Mouse (Mus musculus): ENCODE data around the gene Srpk2. TPM values are rescaled to one million over a fixed set of nuclear protein-coding genes. Genes with fewer than 3 reads are reported as not detected.

Srpk2 gene
- polyA plus RNA-seq, 1 experiment from 2014 or later = 30.5 TPM

DNA sequence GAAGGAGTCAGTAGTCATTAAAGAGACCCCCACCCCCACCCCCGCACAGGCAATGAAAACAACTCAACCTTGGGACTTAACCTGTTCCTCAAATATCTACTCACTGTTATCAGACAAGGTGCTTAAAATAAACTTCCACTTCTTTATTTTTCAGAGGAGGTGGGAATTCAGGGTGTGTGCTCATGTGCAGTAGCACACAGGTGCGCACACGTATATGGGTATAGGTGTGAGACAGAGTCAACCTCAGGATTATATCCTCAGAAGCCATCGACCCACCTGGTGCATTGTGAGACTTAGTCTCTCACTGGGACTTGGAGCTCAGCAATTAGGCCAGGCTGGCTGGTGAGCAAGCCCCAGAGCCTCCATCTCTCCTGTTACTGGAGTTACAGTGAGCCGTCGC is 153.3 kb downstream of the Srpk2 start:
- H3K4me2 ChIP-seq (ENCODE audit: low read depth, low read length) = no peak overlapping the region
- no peak overlapping the region for H3K27ac ChIP-seq (ENCODE audit: low read length)
- no peaks in the 10 kb centered on the region for H3K36me3 ChIP-seq (ENCODE audit: control insufficient read depth, insufficient read depth, low read length)
- H3K4me3 ChIP-seq (ENCODE audit: low read length) = no peak overlapping the region
- no peaks in the 10 kb centered on the region for H3K9me3 ChIP-seq (ENCODE audit: control insufficient read depth, low read length)
- H3K4me1 ChIP-seq (ENCODE audit: control insufficient read depth, insufficient read depth, low read length) = no peaks in the 10 kb centered on the region
- H3K27me3 ChIP-seq (replicated peaks; ENCODE audit: control insufficient read depth, insufficient read depth, low read length) = no peaks in the 10 kb centered on the region
- H3K9ac ChIP-seq (ENCODE audit: low read depth, low read length) = no peak overlapping the region
- WGBS = 90% methylated on average over 6 of the region's 6 CpGs
- ATAC-seq = peak; percentile 56

DNA sequence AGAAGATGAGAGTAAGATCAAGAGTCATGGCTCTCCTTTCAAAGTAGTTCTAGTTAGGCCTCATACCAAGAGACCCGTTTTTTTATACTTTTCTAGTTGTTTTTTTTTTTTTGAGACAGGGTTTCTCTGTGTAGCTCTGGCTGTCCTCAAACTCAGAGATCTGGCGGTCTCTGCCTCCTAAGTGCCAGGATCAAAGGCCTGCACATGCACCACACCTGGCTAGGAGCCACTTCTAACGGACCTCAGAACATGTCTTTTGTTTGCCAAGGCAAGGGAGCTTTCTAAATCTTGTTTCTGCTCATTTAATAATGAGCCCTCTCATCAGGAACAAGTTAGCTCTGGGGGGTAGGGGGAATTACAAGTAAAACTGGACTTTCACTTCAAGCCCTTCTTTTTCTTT is 159.8 kb downstream of the Srpk2 start:
- H3K36me3 ChIP-seq (ENCODE audit: control insufficient read depth, insufficient read depth, low read length) = peaks cover 5% of the 10 kb centered on the region
- H3K27me3 ChIP-seq (replicated peaks; ENCODE audit: control insufficient read depth, insufficient read depth, low read length) = no peaks in the 10 kb centered on the region

DNA sequence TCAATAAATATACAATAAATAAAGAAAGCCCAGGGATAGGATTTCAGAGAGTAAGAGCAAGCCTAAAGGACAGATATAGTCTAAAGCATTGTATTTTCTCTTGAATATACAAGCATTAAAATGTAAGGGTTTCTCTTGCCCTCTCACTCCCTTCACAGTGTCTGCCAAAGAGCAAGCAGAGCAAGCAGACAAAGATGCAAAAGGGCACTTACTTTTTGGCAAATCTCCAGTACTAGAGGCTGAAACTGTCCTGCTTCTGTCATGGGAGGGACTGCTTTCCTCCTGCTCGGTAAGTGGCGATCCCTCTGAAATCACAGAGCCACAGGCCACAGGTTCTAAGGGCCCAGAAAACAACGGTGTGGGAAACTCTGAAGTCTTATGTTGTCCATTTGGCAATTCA is 160.5 kb downstream of the Srpk2 start:
- 79% methylated on average over 3 of the region's 3 CpGs for WGBS
- Histone ChIP-seq H3K4me2 (ENCODE audit: low read depth, low read length) (no peak overlapping the region), H3K27me3 (replicated peaks; ENCODE audit: control insufficient read depth, insufficient read depth, low read length) (no peaks in the 10 kb centered on the region), H3K4me3 (ENCODE audit: low read length) (no peak overlapping the region), H3K4me1 (ENCODE audit: control insufficient read depth, insufficient read depth, low read length) (peaks cover 5% of the 10 kb centered on the region; the same call in 1 of the 2 replicates), H3K36me3 (ENCODE audit: control insufficient read depth, insufficient read depth, low read length) (peaks cover 5% of the 10 kb centered on the region), H3K27ac (ENCODE audit: low read length) (no peak overlapping the region), H3K9ac (ENCODE audit: low read depth, low read length) (no peak overlapping the region), H3K9me3 (ENCODE audit: control insufficient read depth, low read length) (no peaks in the 10 kb centered on the region)
- ATAC-seq = no peak

More for the DNA sequence above, 159.8 kb downstream of the Srpk2 start:
- H3K27ac ChIP-seq (ENCODE audit: low read length) = no peak overlapping the region
- 77% methylated on average over 3 of the region's 3 CpGs for WGBS
- H3K4me3 ChIP-seq (ENCODE audit: low read length) = no peak overlapping the region
- no peaks in the 10 kb centered on the region for H3K9me3 ChIP-seq (ENCODE audit: control insufficient read depth, low read length)
- no peak overlapping the region for H3K9ac ChIP-seq (ENCODE audit: low read depth, low read length)
- H3K4me1 ChIP-seq (ENCODE audit: control insufficient read depth, insufficient read depth, low read length) = no peaks in the 10 kb centered on the region
- no peak overlapping the region for H3K4me2 ChIP-seq (ENCODE audit: low read depth, low read length)
- no peak for ATAC-seq

DNA sequence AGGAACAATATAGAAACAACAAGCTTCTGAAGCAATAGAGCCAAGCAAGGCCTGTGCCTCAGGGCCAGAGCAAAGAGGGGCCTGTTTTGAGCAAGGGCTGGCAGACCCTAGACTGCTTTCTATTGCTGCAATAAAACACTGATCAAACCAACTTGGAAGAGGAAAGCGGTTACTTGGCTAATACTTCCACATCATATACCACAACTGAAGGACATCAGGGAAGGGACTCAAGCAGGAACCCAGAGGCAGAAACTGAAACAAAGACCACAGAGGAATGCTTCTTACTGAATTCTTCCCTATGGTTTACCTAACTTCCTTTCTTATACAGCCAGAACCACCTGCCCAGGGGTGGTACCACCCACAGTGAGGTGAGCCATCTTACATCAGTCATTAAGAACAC is 162.8 kb downstream of the Srpk2 start:
- WGBS = 54% methylated on average over 1 of the region's 1 CpGs
- H3K9me3 ChIP-seq (ENCODE audit: control insufficient read depth, low read length) = no peaks in the 10 kb centered on the region
- H3K27ac ChIP-seq (ENCODE audit: low read length) = no peak overlapping the region
- no peak for ATAC-seq
- no peaks in the 10 kb centered on the region for H3K27me3 ChIP-seq (replicated peaks; ENCODE audit: control insufficient read depth, insufficient read depth, low read length)
- H3K36me3 ChIP-seq (ENCODE audit: control insufficient read depth, insufficient read depth, low read length) = peaks cover 5% of the 10 kb centered on the region
- H3K4me3 ChIP-seq (ENCODE audit: low read length) = no peak overlapping the region
- no peak overlapping the region for H3K9ac ChIP-seq (ENCODE audit: low read depth, low read length)
- no peak overlapping the region for H3K4me2 ChIP-seq (ENCODE audit: low read depth, low read length)
- H3K4me1 ChIP-seq (ENCODE audit: control insufficient read depth, insufficient read depth, low read length) = peaks cover 7% of the 10 kb centered on the region; the same call in 1 of the 2 replicates

DNA sequence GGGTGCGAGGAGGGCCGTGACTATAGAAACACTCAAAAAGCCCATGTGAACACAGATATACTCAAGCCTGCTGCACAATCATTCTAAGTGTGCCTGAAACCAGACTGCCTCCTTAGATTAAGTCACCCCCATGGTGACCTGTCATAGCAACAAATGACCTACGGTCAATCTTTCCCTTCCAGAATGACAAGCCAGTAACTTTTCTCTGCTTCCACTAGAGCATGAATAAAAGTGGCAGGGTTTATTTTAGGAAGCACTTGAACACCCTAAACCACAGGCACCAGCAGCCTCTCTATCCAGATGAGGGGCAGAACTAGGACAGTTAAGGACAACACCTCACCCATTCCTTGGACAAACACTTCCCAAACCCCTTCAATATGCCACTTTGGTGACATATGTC is 164.7 kb downstream of the Srpk2 start:
- H3K27ac ChIP-seq (ENCODE audit: low read length) = no peak overlapping the region
- no peak overlapping the region for H3K4me3 ChIP-seq (ENCODE audit: low read length)
- ATAC-seq = no peak
- H3K4me2 ChIP-seq (ENCODE audit: low read depth, low read length) = no peak overlapping the region
- 97% methylated on average over 3 of the region's 3 CpGs for WGBS
- H3K4me1 ChIP-seq (ENCODE audit: control insufficient read depth, insufficient read depth, low read length) = peaks cover 7% of the 10 kb centered on the region; the same call in 1 of the 2 replicates
- no peaks in the 10 kb centered on the region for H3K9me3 ChIP-seq (ENCODE audit: control insufficient read depth, low read length)
- H3K27me3 ChIP-seq (replicated peaks; ENCODE audit: control insufficient read depth, insufficient read depth, low read length) = no peaks in the 10 kb centered on the region
- no peak overlapping the region for H3K9ac ChIP-seq (ENCODE audit: low read depth, low read length)
- peaks cover 8% of the 10 kb centered on the region for H3K36me3 ChIP-seq (ENCODE audit: control insufficient read depth, insufficient read depth, low read length)

DNA sequence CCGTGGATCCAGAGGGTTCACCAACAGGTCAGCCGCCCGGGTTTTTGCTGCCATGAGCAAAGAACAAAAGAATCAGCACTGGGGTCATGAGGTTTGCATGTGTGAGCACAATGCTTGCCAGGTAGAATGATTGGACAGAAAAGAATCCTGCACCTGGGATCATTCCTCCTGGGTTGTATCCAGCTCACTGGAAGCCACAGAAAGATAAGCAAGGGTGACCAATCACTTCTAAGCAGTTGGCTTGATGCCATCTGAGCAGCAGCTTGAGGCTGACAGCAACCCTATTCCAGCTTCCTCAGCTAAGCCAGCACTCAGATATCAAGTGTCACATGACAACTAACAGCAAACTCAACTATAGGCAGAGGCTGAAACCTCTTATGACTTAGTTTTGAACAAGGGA is 165.7 kb downstream of the Srpk2 start:
- Histone ChIP-seq H3K9me3 (ENCODE audit: control insufficient read depth, low read length) (no peaks in the 10 kb centered on the region), H3K4me1 (ENCODE audit: control insufficient read depth, insufficient read depth, low read length) (peaks cover 7% of the 10 kb centered on the region; the same call in 1 of the 2 replicates), H3K4me3 (ENCODE audit: low read length) (no peak overlapping the region), H3K4me2 (ENCODE audit: low read depth, low read length) (no peak overlapping the region), H3K9ac (ENCODE audit: low read depth, low read length) (no peak overlapping the region), H3K36me3 (ENCODE audit: control insufficient read depth, insufficient read depth, low read length) (peaks cover 6% of the 10 kb centered on the region; the same call in 1 of the 2 replicates), H3K27me3 (replicated peaks; ENCODE audit: control insufficient read depth, insufficient read depth, low read length) (no peaks in the 10 kb centered on the region), H3K27ac (ENCODE audit: low read length) (peak overlapping the region; percentile 54; the same call in 1 of the 2 replicates)
- peak; percentile 87 for ATAC-seq
- WGBS = 49% methylated on average over 3 of the region's 3 CpGs

DNA sequence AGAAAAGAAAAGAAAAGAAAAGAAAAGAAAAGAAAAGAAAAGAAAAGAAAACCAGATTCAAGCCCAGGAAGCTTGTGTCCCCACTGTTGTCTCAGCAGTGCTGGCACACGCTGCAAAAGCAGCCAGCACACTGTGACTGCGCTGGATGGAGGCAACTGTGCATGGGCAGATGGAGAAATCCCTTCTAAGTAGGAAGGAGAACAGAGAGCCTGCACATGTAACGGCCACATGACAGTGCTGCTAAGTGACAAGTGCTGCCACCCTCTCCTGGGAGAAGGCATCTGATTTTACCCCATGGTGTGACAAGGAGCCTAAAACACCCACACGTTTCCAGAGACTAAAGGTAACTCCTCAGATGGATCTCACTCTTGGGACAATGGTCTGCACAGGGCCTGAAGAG is 166.6 kb downstream of the Srpk2 start:
- Histone ChIP-seq H3K27ac (ENCODE audit: low read length) (no peak overlapping the region), H3K4me1 (ENCODE audit: control insufficient read depth, insufficient read depth, low read length) (peaks cover 7% of the 10 kb centered on the region; the same call in 1 of the 2 replicates), H3K9ac (ENCODE audit: low read depth, low read length) (no peak overlapping the region), H3K27me3 (replicated peaks; ENCODE audit: control insufficient read depth, insufficient read depth, low read length) (no peaks in the 10 kb centered on the region), H3K4me2 (ENCODE audit: low read depth, low read length) (no peak overlapping the region), H3K9me3 (ENCODE audit: control insufficient read depth, low read length) (no peaks in the 10 kb centered on the region), H3K4me3 (ENCODE audit: low read length) (no peak overlapping the region), H3K36me3 (ENCODE audit: control insufficient read depth, insufficient read depth, low read length) (peaks cover 6% of the 10 kb centered on the region; the same call in 1 of the 2 replicates)
- ATAC-seq = no peak
- 86% methylated on average over 4 of the region's 4 CpGs for WGBS

DNA sequence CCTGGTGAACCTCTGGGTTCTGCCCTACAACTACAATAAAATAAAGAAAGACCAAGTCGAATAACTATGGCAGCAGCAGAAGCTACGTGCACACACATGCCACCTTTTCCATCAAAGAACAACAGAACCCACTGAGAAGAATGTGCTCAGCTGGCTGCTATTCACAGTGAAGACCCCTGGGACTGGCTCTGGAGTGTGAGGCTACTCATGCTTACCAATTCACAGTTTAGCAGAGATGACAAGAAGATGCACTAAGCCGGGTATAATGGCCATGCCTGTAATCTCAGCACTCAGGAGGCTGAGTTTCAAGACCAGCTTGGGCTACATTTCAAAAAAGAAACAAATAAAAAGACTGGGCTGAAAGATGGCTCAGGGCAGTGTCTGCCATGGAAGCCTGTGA is 167.5 kb downstream of the Srpk2 start:
- no peak for ATAC-seq
- WGBS = 88% methylated on average over 3 of the region's 3 CpGs
- H3K4me3 ChIP-seq (ENCODE audit: low read length) = no peak overlapping the region
- peaks cover 6% of the 10 kb centered on the region; the same call in 1 of the 2 replicates for H3K36me3 ChIP-seq (ENCODE audit: control insufficient read depth, insufficient read depth, low read length)
- no peak overlapping the region for H3K4me2 ChIP-seq (ENCODE audit: low read depth, low read length)
- H3K27me3 ChIP-seq (replicated peaks; ENCODE audit: control insufficient read depth, insufficient read depth, low read length) = no peaks in the 10 kb centered on the region
- H3K4me1 ChIP-seq (ENCODE audit: control insufficient read depth, insufficient read depth, low read length) = peaks cover 7% of the 10 kb centered on the region; the same call in 1 of the 2 replicates
- H3K9ac ChIP-seq (ENCODE audit: low read depth, low read length) = no peak overlapping the region
- H3K27ac ChIP-seq (ENCODE audit: low read length) = no peak overlapping the region
- no peaks in the 10 kb centered on the region for H3K9me3 ChIP-seq (ENCODE audit: control insufficient read depth, low read length)

DNA sequence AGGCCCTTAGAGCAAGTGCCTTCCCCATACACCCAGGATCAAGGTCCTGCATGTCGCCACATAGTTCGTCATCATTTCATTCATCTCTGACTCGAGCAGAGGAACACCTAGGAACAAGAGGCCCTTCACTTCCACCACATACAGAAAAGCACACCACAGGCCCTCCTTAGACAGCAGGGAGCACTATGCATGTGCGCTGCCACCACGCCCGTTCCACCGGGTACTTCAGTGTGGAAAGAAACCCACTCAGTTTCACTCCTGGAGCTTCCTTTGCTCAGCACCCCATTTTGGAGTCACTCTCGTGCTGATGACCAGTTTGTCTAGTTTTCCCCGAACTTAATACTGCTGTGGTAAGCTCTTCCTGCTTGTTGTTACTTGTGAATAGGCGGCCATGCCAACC is 169.4 kb downstream of the Srpk2 start:
- Histone ChIP-seq H3K4me3 (ENCODE audit: low read length) (no peak overlapping the region), H3K9ac (ENCODE audit: low read depth, low read length) (no peak overlapping the region), H3K4me1 (ENCODE audit: control insufficient read depth, insufficient read depth, low read length) (peaks cover 7% of the 10 kb centered on the region; the same call in 1 of the 2 replicates), H3K9me3 (ENCODE audit: control insufficient read depth, low read length) (no peaks in the 10 kb centered on the region), H3K4me2 (ENCODE audit: low read depth, low read length) (no peak overlapping the region), H3K27ac (ENCODE audit: low read length) (no peak overlapping the region), H3K36me3 (ENCODE audit: control insufficient read depth, insufficient read depth, low read length) (peaks cover 6% of the 10 kb centered on the region; the same call in 1 of the 2 replicates), H3K27me3 (replicated peaks; ENCODE audit: control insufficient read depth, insufficient read depth, low read length) (no peaks in the 10 kb centered on the region)
- ATAC-seq = no peak
- WGBS = 93% methylated on average over 10 of the region's 10 CpGs

DNA sequence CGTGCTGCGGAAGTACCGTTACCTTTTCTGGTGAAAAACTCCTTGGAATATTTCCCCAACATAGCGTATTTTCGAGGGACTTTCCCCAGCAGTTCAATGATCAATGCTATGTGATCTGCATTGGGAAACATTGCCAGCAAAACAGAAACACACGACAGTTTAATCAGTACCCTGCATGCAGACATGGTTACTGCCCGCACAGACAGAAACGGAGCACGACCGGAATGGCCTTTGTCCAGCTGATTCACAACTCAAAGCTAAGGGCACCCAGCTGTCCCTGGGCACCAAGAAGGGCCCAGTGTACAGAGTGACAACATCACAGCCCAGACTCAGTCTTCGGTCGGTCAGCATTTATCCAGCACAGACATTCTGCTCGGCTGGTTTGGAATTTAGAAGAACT is 170.9 kb downstream of the Srpk2 start:
- ATAC-seq = no peak
- H3K27me3 ChIP-seq (replicated peaks; ENCODE audit: control insufficient read depth, insufficient read depth, low read length) = no peaks in the 10 kb centered on the region
- no peaks in the 10 kb centered on the region for H3K4me1 ChIP-seq (ENCODE audit: control insufficient read depth, insufficient read depth, low read length)
- H3K9ac ChIP-seq (ENCODE audit: low read depth, low read length) = no peak overlapping the region
- no peak overlapping the region for H3K27ac ChIP-seq (ENCODE audit: low read length)
- peaks cover 6% of the 10 kb centered on the region; the same call in 1 of the 2 replicates for H3K36me3 ChIP-seq (ENCODE audit: control insufficient read depth, insufficient read depth, low read length)
- H3K9me3 ChIP-seq (ENCODE audit: control insufficient read depth, low read length) = no peaks in the 10 kb centered on the region
- 93% methylated on average over 13 of the region's 13 CpGs for WGBS
- H3K4me2 ChIP-seq (ENCODE audit: low read depth, low read length) = no peak overlapping the region
- H3K4me3 ChIP-seq (ENCODE audit: low read length) = no peak overlapping the region
